Mouse (Mus musculus): ENCODE measurements around the gene Ppm1k. TPM values are rescaled to one million over a fixed set of nuclear protein-coding genes. Genes with fewer than 3 reads are reported as not detected.
A peak's percentile ranks its signal among the peaks of the same experiment; 100 is the strongest.
"Not testable (repeated sequence)": the region's sequence is repeated elsewhere in the genome, so short reads cannot be mapped to it uniquely, and the experiment has no call there.

Gene Ppm1k
- total and polyA plus RNA-seq, 3 experiments: 18.0 to 103 (median 70.9) TPM

GRCm38 (mm10) chr6:57544866-57545265 is 9.6 kb upstream of the Ppm1k start:
- 43% methylated on average over 2 of the region's 2 CpGs for WGBS

DNA sequence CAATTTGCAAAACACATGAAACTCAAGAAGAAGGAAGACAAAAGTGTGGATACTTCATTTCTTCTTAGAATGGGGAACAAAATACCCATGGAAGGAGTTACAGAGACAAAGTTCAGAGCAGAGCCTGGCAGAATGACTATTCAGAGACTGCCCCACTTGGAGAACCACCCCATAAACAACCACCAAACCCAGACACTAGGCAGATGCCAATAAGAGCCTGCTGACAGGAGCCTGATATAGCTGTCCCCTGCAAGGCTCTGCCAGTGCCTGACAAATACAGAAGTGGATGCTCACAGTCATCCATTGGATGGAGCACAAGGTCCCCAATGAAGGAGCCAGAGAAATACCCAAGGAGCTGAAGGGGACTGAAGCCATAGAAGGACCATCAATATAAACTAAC is 8.3 kb upstream of the Ppm1k start:
- 0 out of 2 replicates have a peak, but pooled peaks have one; percentile 48 for TF ChIP-seq EP300 (IDR thresholded peaks at IDR 0.05; ENCODE audit: insufficient read depth, low read depth, low read length)
- peak in 1 of 2 experiments; percentile 56 for DNase-seq

More at GRCm38 (mm10) chr6:57544866-57545265, 9.6 kb upstream of the Ppm1k start:
- Histone ChIP-seq H3K4me1 (ENCODE audit: control insufficient read depth, insufficient read depth, low read length) (no peaks in the 10 kb centered on the region; the same call in none of the 2 replicates), H3K27ac (peak overlapping the region; percentile 93), H3K4me3 (no peak overlapping the region), H3K79me2 (replicated peaks; ENCODE audit: control insufficient read depth, insufficient read depth, low read length) (no peaks in the 10 kb centered on the region), H3K36me3 (ENCODE audit: control insufficient read depth, insufficient read depth, low read length) (peaks cover 2% of the 10 kb centered on the region; the same call in 1 of the 2 replicates), H3K9ac (ENCODE audit: low read depth, low read length) (no peak overlapping the region), H3K27me3 (ENCODE audit: control insufficient read depth, insufficient read depth, low read length) (no peaks in the 10 kb centered on the region)
- no peak for TF ChIP-seq CTCF (IDR thresholded peaks at IDR 0.05)
- no peak for TF ChIP-seq POLR2A (IDR thresholded peaks at IDR 0.05; ENCODE audit: insufficient read depth, low read depth, low read length)
- no peak for TF ChIP-seq EP300 (IDR thresholded peaks at IDR 0.05; ENCODE audit: insufficient read depth, low read depth, low read length)
- intact Hi-C loops (cut with DNase I): no loop called here
- peak in 1 of 2 experiments; percentile 64 for DNase-seq

GRCm38 (mm10) chr6:57541737-57542335 is 6.6 kb upstream of the Ppm1k start:
- Histone ChIP-seq H3K36me3 (ENCODE audit: control insufficient read depth, insufficient read depth, low read length) (peaks cover 2% of the 10 kb centered on the region; the same call in 1 of the 2 replicates), H3K4me3 (no peak overlapping the region), H3K27ac (no peak overlapping the region), H3K4me1 (ENCODE audit: control insufficient read depth, insufficient read depth, low read length) (no peaks in the 10 kb centered on the region; the same call in none of the 2 replicates), H3K9ac (ENCODE audit: low read depth, low read length) (no peak overlapping the region), H3K79me2 (replicated peaks; ENCODE audit: control insufficient read depth, insufficient read depth, low read length) (no peaks in the 10 kb centered on the region), H3K27me3 (ENCODE audit: control insufficient read depth, insufficient read depth, low read length) (no peaks in the 10 kb centered on the region)
- DNase-seq: no peak
- WGBS: 57% methylated on average over 1 of the region's 1 CpGs
- intact Hi-C loops (cut with DNase I): no loop called here
- TF ChIP-seq EP300 (IDR thresholded peaks at IDR 0.05; ENCODE audit: insufficient read depth, low read depth, low read length) (no peak), POLR2A (IDR thresholded peaks at IDR 0.05; ENCODE audit: insufficient read depth, low read depth, low read length) (no peak)

More for the DNA sequence above, 8.3 kb upstream of the Ppm1k start:
- H3K4me1 ChIP-seq (ENCODE audit: control insufficient read depth, insufficient read depth, low read length); H3K27me3 ChIP-seq (ENCODE audit: control insufficient read depth, insufficient read depth, low read length); intact Hi-C loops (cut with DNase I); H3K9ac ChIP-seq (ENCODE audit: low read depth, low read length); H3K4me3 ChIP-seq; H3K36me3 ChIP-seq (ENCODE audit: control insufficient read depth, insufficient read depth, low read length); H3K79me2 ChIP-seq (replicated peaks; ENCODE audit: control insufficient read depth, insufficient read depth, low read length): not testable (repeated sequence)
- peak overlapping the region; percentile 93 for H3K27ac ChIP-seq

GRCm38 (mm10) chr6:57540950-57541498 is 5.8 kb upstream of the Ppm1k start:
- intact Hi-C loops (cut with DNase I): no loop called here
- H3K36me3 ChIP-seq (ENCODE audit: control insufficient read depth, insufficient read depth, low read length): peaks cover 2% of the 10 kb centered on the region; the same call in 1 of the 2 replicates
- H3K27me3 ChIP-seq (ENCODE audit: control insufficient read depth, insufficient read depth, low read length): no peaks in the 10 kb centered on the region
- no peak overlapping the region for H3K4me3 ChIP-seq
- no peaks in the 10 kb centered on the region for H3K79me2 ChIP-seq (replicated peaks; ENCODE audit: control insufficient read depth, insufficient read depth, low read length)
- no peaks in the 10 kb centered on the region; the same call in none of the 2 replicates for H3K4me1 ChIP-seq (ENCODE audit: control insufficient read depth, insufficient read depth, low read length)
- WGBS: 85% methylated on average over 5 of the region's 5 CpGs
- TF ChIP-seq CTCF (IDR thresholded peaks at IDR 0.05): no peak
- no peak for TF ChIP-seq EP300 (IDR thresholded peaks at IDR 0.05; ENCODE audit: insufficient read depth, low read depth, low read length)
- no peak for TF ChIP-seq POLR2A (IDR thresholded peaks at IDR 0.05; ENCODE audit: insufficient read depth, low read depth, low read length)
- no peak for DNase-seq
- no peak overlapping the region for H3K9ac ChIP-seq (ENCODE audit: low read depth, low read length)
- no peak overlapping the region for H3K27ac ChIP-seq

- Histone ChIP-seq H3K4me1 (ENCODE audit: control insufficient read depth, insufficient read depth, low read length) (peaks cover 4% of the 10 kb centered on the region; the same call in 1 of the 2 replicates), H3K36me3 (ENCODE audit: control insufficient read depth, insufficient read depth, low read length) (peaks cover 6% of the 10 kb centered on the region), H3K9ac (ENCODE audit: low read depth, low read length) (no peak overlapping the region), H3K27me3 (ENCODE audit: control insufficient read depth, insufficient read depth, low read length) (no peaks in the 10 kb centered on the region), H3K79me2 (replicated peaks; ENCODE audit: control insufficient read depth, insufficient read depth, low read length) (peaks cover 2% of the 10 kb centered on the region; the same call in 1 of the 2 replicates), H3K27ac (no peak overlapping the region), H3K4me3 (no peak overlapping the region)
- intact Hi-C loops (cut with DNase I): loop anchor here (5.0 to 10.0 kb wide), 3 partner anchors 164 to 823 kb away; partner anchors contain the start of genes Avl9, Lancl2, Nt5c3 and Vmn1r4
- no peak for DNase-seq
- TF ChIP-seq POLR2A (IDR thresholded peaks at IDR 0.05; ENCODE audit: insufficient read depth, low read depth, low read length) (no peak), CTCF (IDR thresholded peaks at IDR 0.05) (no peak), EP300 (IDR thresholded peaks at IDR 0.05; ENCODE audit: insufficient read depth, low read depth, low read length) (no peak)
- 80% methylated on average over 5 of the region's 5 CpGs for WGBS
Observed at GRCm38 (mm10) chr6:57537887-57538286, 2.6 kb upstream of the Ppm1k start.
